Mouse (Mus musculus): ENCODE results near the gene Ralgps1.

- TF ChIP-seq CTCF (IDR thresholded peaks at IDR 0.05; ENCODE audit: extremely low read depth, insufficient read length, insufficient replicate concordance, low read depth, low read length) (no peak), POLR2A (IDR thresholded peaks at IDR 0.05; ENCODE audit: low read depth, low read length) (no peak)
These were observed 47.3 kb downstream of the Ralgps1 start for GRCm38 (mm10) chr2:33323799-33324595.
